Mouse (Mus musculus) erythroblast, adult 5-6 weeks (primary cell): ENCODE data around the gene Klhl29. TPM values are rescaled to one million over a fixed set of nuclear protein-coding genes. Genes with fewer than 3 reads are reported as not detected.

Experiments
- ATAC-seq: replicated peaks from 2 replicates; pipeline ENCODE4 v1.8.0; 2016; ENCODE audit warnings: moderate number of reproducible peaks, mild to moderate bottlenecking, moderate TSS enrichment, inconsistent platforms; ENCODE audit not compliant: poor library complexity, low FRiP score, severe bottlenecking
- total RNA-seq, 2 experiments: library from RNA; stranded (forward) in 1 of 2; stranded (reverse) in 1 of 2; fragments of 150-400 nt in 1 of 2; fragments of 200-764, 138-1000 nt in 1 of 2; gene quantifications; 2 replicates each; pipeline versions ENCODE4 v1.2.3 to v1.2.4; 2015 to 2017; ENCODE audit warnings: low replicate concordance in 2 of 2

The Klhl29 gene
- total RNA-seq, 2 experiments from 2014 or later, result not detected

GRCm38 (mm10) chr12:5266773-5267172 is 108.7 kb downstream of the Klhl29 start:
- no peak for ATAC-seq

GRCm38 (mm10) chr12:5261476-5261875 is 114.0 kb downstream of the Klhl29 start:
- ATAC-seq, result no peak

DNA sequence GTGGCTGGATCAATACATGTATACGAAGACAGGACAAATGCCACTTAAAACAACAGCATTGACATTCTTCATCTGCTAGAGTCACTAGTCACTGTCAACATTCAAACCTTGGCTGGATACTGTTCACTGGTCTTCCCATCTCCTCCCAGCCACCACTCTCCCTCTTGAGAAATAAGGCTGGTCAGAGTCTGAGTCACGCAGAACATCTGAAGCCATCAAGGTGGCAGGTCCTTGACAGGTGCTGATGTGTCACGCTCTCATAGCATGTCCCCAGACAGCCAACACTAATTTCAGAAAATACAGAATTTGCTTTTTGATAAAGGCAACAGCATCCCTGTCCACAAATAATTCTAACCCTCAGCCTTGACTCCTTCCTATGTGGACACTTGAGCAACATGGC is 116.7 kb downstream of the Klhl29 start:
- no peak for ATAC-seq

DNA sequence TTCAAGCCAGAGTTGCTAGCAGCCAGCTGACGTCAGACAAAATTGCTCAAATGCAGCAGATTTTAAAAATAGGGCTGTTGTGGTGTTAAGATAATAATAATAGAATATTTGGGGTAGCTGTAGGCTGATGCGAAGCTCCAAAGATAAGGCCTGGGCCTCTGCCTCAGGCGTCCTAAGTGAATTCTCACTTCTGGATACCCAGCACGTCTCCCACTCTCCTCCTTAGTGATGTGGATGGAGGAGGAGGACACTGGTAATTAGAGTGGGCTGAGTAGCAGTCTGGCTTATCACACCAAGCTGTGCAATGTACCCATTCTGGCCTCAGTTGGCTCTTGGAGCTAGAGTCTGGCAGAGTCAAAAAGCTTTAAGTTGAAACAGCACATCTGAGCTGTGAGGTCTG is 118.3 kb downstream of the Klhl29 start:
- no peak for ATAC-seq

GRCm38 (mm10) chr12:5255079-5255478 is 120.4 kb downstream of the Klhl29 start:
- no peak for ATAC-seq

DNA sequence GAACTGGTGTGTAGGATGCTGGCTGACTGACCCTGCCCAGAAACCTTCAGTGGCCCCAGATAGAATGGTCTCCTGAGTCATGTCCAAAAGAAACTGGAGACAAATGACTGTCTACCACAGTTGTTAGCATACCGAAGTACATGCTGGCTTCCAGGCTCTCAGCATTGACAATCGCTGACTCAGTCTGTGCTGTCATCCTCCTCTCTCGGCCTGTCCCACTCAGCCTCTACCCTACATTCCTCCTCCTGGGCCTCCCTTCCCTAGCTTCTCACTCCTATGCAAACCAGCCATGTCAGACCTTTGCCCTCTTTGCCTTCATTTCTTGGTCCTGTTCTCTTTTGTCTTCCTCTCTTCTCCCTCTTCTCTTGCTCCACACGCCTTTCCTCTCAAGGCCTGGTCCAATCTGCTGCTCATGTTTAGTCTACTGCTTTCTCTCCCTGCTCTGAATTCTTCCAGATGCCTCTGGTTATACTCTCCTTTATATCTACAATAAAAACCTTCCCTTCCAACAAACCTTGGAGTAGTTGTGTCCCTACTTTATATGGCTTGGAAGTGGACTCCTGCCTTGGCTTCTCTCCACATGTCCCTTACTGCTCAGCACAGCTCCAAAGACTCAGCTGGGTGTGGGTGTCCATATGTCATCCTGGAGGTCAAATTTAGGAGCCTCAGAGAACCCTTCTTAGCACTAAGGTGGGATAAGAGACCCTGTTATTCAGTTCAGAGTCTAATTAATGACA is 121.1 kb downstream of the Klhl29 start:
- ATAC-seq, result no peak

- no peak for ATAC-seq
Observed at GRCm38 (mm10) chr12:5253289-5254005, 122.0 kb downstream of the Klhl29 start.

GRCm38 (mm10) chr12:5252569-5252968 is 122.9 kb downstream of the Klhl29 start:
- no peak for ATAC-seq

DNA sequence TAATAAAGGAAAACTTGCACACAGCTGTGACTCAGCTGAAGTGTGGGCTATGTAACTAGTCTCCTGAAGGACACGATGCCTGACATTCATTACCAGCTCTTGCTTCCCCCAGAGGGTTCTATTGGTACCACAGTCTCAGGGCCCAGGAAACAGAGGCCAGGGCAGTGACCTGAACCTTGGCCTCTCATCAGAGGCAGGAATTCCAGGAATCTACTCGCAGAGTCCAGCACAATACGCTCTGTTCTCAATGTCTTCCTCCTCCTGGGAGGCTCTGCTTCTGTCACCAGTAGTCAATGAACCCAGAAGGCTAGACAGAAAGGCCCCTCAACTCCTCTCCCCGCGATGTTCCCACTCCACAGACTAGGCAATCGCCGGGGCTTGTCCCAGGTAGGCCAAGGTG is 125.4 kb downstream of the Klhl29 start:
- ATAC-seq, result no peak

- no peak for ATAC-seq
Observed at GRCm38 (mm10) chr12:5249068-5249467, 126.4 kb downstream of the Klhl29 start.

GRCm38 (mm10) chr12:5247505-5247904 is 128.0 kb downstream of the Klhl29 start:
- no peak for ATAC-seq

DNA sequence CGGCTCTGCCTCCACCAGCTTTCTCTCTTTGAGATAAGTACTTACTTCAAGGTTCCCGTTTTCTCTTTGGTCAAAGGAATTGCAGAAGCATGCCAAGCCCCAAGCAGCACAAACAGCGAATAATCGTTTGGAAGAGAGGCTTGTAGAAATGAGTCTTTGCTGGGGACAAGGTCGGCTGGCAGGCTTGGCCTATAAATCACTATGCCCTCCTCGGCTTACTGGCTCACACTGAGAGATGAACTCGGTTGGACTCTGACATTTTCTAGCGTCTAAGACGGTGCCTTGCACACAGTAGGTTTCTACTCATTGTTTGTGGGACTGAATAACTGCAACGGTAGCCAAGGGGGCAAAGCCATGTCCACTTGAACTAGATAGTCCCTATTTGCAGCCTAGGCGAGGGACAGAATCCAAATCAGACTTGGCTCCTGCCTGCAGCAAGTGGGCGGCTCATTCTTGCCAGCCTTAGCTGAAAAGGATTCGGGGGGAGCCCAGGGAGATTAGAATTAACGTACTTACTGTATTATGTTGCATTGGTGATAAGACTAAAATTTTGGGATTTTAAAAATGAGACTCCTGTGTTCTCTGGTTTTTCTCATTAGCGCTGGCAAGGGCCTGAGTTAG is 128.7 kb downstream of the Klhl29 start:
- ATAC-seq, result no peak

- ATAC-seq, result no peak
Observed at GRCm38 (mm10) chr12:5246193-5246621, 129.3 kb downstream of the Klhl29 start.

DNA sequence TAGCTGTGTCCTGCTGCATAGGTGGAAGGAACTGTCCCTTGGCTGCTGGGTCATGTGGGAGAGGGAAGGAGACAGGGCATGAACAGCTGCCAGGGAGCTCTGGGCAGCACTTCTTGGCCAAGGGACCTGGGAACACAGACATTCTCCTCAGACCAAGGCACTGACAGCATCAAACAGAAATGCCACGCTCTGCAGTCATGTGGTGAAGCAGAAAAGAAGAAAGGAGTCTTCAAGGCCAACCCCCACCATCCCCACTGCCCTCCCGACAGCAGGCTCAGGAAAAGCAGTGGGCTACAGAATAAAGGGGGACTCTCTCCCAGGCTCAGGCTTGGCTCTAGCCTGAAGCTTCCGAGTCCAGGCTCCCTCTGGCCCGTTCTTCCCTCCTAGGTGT is 130.3 kb downstream of the Klhl29 start:
- ATAC-seq, result no peak

DNA sequence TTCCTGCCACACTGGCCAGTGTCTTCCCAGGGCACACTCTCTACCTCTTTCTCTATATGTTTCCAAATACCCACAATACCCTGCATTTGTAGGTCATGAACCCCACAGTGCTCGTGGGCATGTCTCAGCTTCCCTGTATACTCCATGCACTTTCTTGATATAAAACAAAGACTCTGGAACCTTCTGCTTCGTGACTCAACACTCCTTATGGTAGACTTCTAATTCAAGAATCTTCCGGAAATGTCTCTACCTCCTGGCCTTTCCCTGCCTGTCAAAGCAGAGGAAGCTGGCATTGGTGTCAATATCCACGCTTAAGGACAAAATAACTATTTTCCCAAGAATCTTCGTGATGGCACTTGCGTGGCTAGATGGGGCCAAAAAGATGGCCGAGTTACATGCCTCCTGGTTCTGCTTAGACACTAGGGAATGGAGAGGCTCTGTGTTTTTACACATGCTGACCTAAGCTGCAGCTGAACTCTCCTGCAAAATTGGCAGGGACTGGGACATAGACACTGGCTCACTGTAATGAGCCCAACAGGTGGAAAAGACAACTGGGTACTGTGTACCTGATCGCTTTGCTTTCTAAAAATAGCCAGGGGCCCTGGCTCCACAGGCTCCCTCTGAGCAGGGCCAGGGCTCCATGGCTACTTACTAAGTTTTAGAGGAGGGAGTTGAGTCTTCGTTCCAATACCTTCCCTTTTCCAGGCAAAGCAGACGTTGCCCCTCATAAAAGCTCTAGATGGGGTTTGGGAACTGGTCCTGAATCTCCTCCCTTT is 130.9 kb downstream of the Klhl29 start:
- ATAC-seq, result no peak

- no peak for ATAC-seq
Observed at GRCm38 (mm10) chr12:5243867-5244266, 131.6 kb downstream of the Klhl29 start.

GRCm38 (mm10) chr12:5243449-5243848 is 132.0 kb downstream of the Klhl29 start:
- ATAC-seq, result no peak

DNA sequence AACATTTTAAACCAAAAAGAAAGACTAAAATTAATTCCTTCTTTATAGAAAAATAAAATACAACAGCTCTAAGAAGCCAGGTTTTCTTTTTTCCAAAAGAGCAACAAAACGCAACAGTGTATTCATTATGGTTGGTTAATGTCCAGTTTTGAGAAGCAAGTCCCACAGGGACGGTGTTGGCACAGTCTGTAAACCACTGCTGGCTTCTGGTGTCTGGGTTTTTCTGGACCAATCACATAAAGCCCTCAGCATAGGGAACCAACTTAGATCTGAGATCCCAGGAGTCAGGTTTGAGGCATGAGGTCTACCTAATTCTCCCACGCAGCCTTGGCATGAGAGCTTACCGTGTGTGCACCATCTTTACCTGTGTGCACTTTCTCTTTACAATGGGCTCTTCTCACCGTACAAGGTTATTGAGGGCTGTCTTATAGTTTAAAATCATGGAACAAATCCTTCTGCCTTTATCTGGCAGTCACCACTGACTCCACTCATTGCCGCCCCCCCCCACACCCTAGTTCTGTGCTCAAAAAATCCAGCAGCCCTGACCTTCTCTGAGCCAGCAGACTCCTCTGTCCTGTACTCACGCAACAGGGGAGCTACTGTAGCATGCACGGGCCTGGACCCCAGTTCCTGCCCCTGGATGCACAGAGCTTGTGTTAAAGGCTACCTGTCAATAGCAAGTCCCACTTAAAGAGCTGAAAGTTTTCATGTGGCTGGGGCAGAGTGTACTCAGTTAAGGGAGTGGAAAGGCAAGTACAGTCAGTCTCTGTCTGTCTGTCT is 132.7 kb downstream of the Klhl29 start:
- ATAC-seq, result no peak

GRCm38 (mm10) chr12:5239451-5240245 is 135.8 kb downstream of the Klhl29 start:
- no peak for ATAC-seq
